Mouse (Mus musculus) heart, adult 2 months (tissue): ENCODE results near the gene Zfp518b.

Experiments used
- CTCF ChIP-seq: fragments of 200-600 bp; IDR thresholded peaks from 2 replicates; pipeline ENCODE4 v1.8.1; 2022; ENCODE audit warnings: antibody characterized with exemption, mild to moderate bottlenecking, moderate library complexity
- POLR2A ChIP-seq: fragments of 200-500 bp; IDR thresholded peaks from 2 replicates; pipeline ENCODE4 v1.6.1; 2011; ENCODE audit warnings: mild to moderate bottlenecking, low read depth, low read length, control low read depth; ENCODE audit not compliant: insufficient read depth

- TF ChIP-seq POLR2A = no peak
- 0 out of 2 replicates have a peak, but pooled peaks have one; percentile 7 for TF ChIP-seq CTCF
Measured at GRCm38 (mm10) chr5:38654571-38654970, 30.1 kb downstream of the Zfp518b start.
